Mouse (Mus musculus): ENCODE data around the gene Ddx6. TPM values are rescaled to one million over a fixed set of nuclear protein-coding genes. Genes with fewer than 3 reads are reported as not detected.
"Not testable (repeated sequence)": the region's sequence is repeated elsewhere in the genome, so short reads cannot be mapped to it uniquely, and the experiment has no call there.

Ddx6 gene
- polyA plus RNA-seq, 1 experiment from 2014 or later = 9.8 TPM

DNA sequence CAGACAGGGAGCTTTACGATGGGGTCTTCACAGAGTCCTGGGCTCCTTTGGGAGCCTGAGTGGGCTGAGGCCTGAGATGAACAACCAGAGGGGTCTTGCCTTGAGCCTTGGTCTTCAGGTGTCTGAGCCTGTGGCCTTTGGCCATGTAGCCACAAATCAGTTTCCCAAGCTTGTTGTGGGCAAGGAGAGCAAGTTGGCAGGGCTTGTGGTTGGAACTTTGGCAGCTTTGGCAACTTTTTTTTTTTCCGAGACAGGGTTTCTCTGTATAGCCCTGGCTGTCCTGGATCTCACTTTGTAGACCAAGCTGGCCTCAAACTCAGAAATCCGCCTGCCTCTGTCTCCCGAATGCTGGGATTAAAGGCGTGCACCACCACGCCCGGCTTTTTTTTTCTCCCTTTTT, 28.6 kb upstream of the Ddx6 start:
- H3K9me3 ChIP-seq (ENCODE audit: control insufficient read depth, low read length); H3K4me2 ChIP-seq (ENCODE audit: low read depth, low read length); H3K9ac ChIP-seq (ENCODE audit: low read depth, low read length); ATAC-seq; H3K4me3 ChIP-seq (ENCODE audit: low read length); H3K4me1 ChIP-seq (ENCODE audit: control insufficient read depth, insufficient read depth, low read length); H3K27me3 ChIP-seq (replicated peaks; ENCODE audit: control insufficient read depth, insufficient read depth, low read length); H3K36me3 ChIP-seq (ENCODE audit: control insufficient read depth, insufficient read depth, low read length); H3K27ac ChIP-seq (ENCODE audit: low read length): not testable (repeated sequence)
- WGBS = 87% methylated on average over 7 of the region's 7 CpGs

DNA sequence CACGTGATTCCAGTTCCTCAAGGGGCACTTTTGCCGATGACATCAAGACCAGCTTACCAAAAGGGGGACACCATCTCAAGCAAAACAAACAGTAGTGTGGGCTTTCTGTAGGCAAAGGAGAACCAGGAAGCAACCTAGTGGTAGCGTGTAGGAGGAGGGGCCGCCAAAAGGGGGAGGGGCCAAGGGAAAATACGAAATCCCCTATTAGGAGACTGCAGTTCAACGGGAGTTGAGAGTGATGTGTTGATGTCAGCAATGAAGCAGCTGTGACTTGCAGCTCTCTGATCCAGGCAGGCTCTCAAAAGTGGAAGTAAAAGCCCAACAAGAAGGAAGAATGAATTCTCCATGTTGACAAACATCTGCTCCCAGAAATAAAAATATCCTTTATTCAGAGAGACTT, 25.3 kb upstream of the Ddx6 start:
- H3K36me3 ChIP-seq (ENCODE audit: control insufficient read depth, insufficient read depth, low read length) = no peaks in the 10 kb centered on the region
- peak overlapping the region; percentile 23 for H3K4me2 ChIP-seq (ENCODE audit: low read depth, low read length)
- 0 out of 2 replicates have a peak overlapping the region, but pooled peaks have one; percentile 27 for H3K9ac ChIP-seq (ENCODE audit: low read depth, low read length)
- 0 out of 2 replicates have a peak, but pooled peaks have one; percentile 24 for ATAC-seq
- H3K4me3 ChIP-seq (ENCODE audit: low read length) = peak overlapping the region; percentile 3; the same call in 1 of the 2 replicates
- no peak overlapping the region for H3K27ac ChIP-seq (ENCODE audit: low read length)
- H3K27me3 ChIP-seq (replicated peaks; ENCODE audit: control insufficient read depth, insufficient read depth, low read length) = no peaks in the 10 kb centered on the region
- WGBS = 34% methylated on average over 6 of the region's 6 CpGs
- peaks cover 8% of the 10 kb centered on the region for H3K9me3 ChIP-seq (ENCODE audit: control insufficient read depth, low read length)
- H3K4me1 ChIP-seq (ENCODE audit: control insufficient read depth, insufficient read depth, low read length) = no peaks in the 10 kb centered on the region

DNA sequence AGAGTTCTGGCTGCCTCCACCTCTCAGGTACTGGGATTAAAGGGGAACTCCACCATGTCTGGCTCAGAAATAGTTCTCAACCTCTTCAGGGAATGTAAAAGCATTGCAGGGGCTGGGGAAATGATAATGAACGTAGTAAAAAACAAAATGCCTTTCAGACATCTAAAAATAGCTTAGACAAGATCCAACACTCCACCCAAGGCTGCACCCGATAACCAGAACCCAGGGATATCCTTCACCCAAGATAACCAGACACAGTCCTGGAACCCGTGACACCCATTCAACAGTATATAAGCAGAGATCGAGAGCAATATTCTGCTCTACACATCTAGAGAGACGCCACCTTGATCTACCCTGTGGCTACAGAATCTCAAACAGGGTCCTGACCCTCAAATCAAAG, 24.6 kb upstream of the Ddx6 start:
- Histone ChIP-seq H3K27ac (ENCODE audit: low read length) (no peak overlapping the region), H3K4me1 (ENCODE audit: control insufficient read depth, insufficient read depth, low read length) (no peaks in the 10 kb centered on the region), H3K27me3 (replicated peaks; ENCODE audit: control insufficient read depth, insufficient read depth, low read length) (no peaks in the 10 kb centered on the region), H3K36me3 (ENCODE audit: control insufficient read depth, insufficient read depth, low read length) (no peaks in the 10 kb centered on the region), H3K9ac (ENCODE audit: low read depth, low read length) (no peak overlapping the region), H3K4me3 (ENCODE audit: low read length) (no peak overlapping the region), H3K4me2 (ENCODE audit: low read depth, low read length) (no peak overlapping the region), H3K9me3 (ENCODE audit: control insufficient read depth, low read length) (peaks cover 8% of the 10 kb centered on the region)
- no peak for ATAC-seq
- WGBS = 84% methylated on average over 5 of the region's 5 CpGs

DNA sequence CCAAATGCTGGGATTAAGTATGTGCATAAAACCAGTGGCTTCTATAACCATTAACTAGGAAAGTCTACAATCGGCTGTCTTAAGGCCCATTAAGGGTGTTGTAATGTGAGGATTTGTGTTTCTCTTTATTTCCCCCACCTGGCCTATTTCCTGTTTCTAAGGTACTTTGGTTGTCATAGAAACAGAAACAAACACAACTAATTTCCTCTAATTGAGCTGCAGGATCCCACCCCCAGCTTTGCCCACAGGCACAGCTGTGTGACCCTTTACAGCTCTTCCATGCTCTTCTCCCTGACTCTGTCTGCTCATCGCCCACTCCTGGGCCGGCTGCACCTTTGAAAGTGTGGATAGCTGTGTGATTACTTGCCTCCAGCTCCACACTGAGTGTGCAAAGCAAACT, 23.3 kb upstream of the Ddx6 start:
- peak; percentile 83 for ATAC-seq
- Histone ChIP-seq H3K4me3 (ENCODE audit: low read length) (no peak overlapping the region), H3K27me3 (replicated peaks; ENCODE audit: control insufficient read depth, insufficient read depth, low read length) (no peaks in the 10 kb centered on the region), H3K4me1 (ENCODE audit: control insufficient read depth, insufficient read depth, low read length) (no peaks in the 10 kb centered on the region), H3K9ac (ENCODE audit: low read depth, low read length) (no peak overlapping the region), H3K4me2 (ENCODE audit: low read depth, low read length) (no peak overlapping the region), H3K9me3 (ENCODE audit: control insufficient read depth, low read length) (peaks cover 8% of the 10 kb centered on the region), H3K36me3 (ENCODE audit: control insufficient read depth, insufficient read depth, low read length) (no peaks in the 10 kb centered on the region), H3K27ac (ENCODE audit: low read length) (peak overlapping the region; percentile 7; the same call in 1 of the 2 replicates)
- WGBS = 33% methylated on average over 3 of the region's 3 CpGs

DNA sequence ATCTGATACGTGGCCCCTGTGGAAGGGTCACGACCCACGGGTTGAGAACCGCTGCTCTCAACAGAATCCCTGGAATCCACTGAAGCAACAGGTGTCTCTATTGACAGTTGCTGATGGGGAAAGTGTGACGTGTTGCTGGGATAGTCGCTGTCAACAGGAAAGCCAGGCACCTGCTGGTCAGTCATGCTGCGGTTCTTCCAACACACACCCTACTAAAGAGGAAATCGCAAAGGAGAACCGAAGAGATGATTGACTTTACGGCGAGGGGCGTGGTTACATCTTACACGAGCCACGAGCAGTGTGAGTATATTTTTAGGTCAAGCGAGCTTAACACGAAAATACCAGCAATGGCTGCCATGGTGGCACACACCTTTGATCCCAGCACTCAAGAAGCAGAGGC, 22.3 kb upstream of the Ddx6 start:
- H3K27me3 ChIP-seq (replicated peaks; ENCODE audit: control insufficient read depth, insufficient read depth, low read length) = no peaks in the 10 kb centered on the region
- no peaks in the 10 kb centered on the region for H3K36me3 ChIP-seq (ENCODE audit: control insufficient read depth, insufficient read depth, low read length)
- peaks cover 8% of the 10 kb centered on the region for H3K9me3 ChIP-seq (ENCODE audit: control insufficient read depth, low read length)
- no peaks in the 10 kb centered on the region for H3K4me1 ChIP-seq (ENCODE audit: control insufficient read depth, insufficient read depth, low read length)
- ATAC-seq = no peak
- 73% methylated on average over 16 of the region's 16 CpGs for WGBS
- H3K4me2 ChIP-seq (ENCODE audit: low read depth, low read length) = no peak overlapping the region
- no peak overlapping the region for H3K4me3 ChIP-seq (ENCODE audit: low read length)
- no peak overlapping the region for H3K9ac ChIP-seq (ENCODE audit: low read depth, low read length)
- H3K27ac ChIP-seq (ENCODE audit: low read length) = no peak overlapping the region

DNA sequence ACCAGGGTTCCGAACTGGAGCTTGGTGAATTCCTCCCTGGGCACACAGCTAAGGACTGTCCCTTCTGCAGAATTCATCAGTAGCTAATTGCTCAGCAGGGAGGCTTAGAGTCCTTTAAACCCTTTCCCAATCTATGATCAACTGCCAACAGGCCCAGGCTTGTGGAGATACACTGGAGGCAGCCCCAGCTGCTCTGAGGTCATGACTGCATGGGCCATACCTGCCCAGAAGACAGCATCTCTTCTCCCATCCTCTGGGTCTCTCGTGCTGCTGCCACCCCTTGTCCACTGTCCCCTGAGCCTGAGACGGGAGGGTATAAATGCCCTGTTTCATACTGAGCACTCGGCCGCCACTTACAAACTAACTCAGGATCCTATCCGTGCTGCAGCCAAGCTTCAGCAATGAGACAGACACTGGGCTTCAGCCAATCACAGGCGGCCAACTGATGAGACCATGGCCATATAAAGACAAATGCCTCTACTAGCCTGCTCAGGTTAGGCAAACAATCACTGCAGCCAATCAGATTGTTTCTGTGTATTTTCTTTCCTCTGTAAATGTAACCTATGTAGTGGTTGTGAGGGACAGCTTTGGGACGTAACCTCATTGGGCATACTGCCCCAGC, 17.9 kb upstream of the Ddx6 start:
- no peaks in the 10 kb centered on the region for H3K36me3 ChIP-seq (ENCODE audit: control insufficient read depth, insufficient read depth, low read length)
- H3K27ac ChIP-seq (ENCODE audit: low read length) = no peak overlapping the region
- no peak overlapping the region for H3K4me3 ChIP-seq (ENCODE audit: low read length)
- peaks cover 8% of the 10 kb centered on the region for H3K9me3 ChIP-seq (ENCODE audit: control insufficient read depth, low read length)
- ATAC-seq = no peak
- H3K27me3 ChIP-seq (replicated peaks; ENCODE audit: control insufficient read depth, insufficient read depth, low read length) = no peaks in the 10 kb centered on the region
- H3K4me2 ChIP-seq (ENCODE audit: low read depth, low read length) = no peak overlapping the region
- H3K4me1 ChIP-seq (ENCODE audit: control insufficient read depth, insufficient read depth, low read length) = no peaks in the 10 kb centered on the region
- WGBS = 62% methylated on average over 8 of the region's 8 CpGs
- no peak overlapping the region for H3K9ac ChIP-seq (ENCODE audit: low read depth, low read length)

DNA sequence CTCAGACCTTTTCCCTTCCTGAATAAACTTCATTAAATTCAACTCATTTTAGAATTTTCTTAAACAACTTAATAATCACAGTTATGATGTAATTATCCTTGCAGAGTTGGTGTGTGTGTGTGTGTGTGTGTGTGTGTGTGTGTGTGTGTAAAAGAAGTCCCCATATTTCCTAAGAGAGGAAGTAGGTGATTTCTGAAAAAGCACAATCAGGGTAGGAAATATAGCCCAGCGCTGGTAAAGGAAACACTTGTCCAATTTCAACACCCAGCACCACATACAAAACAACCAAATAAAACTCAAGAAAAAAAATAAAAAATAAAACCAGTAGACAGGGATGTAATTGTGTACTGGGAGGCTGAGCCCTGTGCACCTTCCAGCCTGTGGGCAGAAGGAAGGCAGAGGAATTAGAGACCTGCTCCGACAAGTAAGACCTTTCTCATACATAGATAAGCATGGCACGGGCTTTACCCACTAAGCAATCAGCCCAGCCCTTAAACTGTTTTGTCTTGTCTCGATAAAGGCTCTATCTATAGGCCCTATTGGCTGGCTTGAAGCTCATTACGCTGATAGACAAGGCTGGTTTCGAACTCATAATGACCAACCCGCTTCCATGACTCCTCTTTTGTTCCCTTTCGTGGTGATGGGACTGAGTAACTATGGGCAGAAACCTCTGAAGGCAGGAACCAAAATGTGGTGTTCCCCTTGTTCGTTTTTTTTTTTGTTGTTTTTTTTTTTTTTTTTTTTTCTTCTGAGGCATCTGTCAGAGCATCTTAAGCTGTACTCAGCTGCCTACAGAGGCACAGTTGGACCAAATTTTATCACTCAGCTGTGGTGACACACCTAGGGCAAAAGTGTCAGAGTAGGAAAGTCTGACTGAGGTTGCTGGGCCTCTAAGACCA, 17.2 kb upstream of the Ddx6 start:
- no peak for ATAC-seq
- Histone ChIP-seq H3K36me3 (ENCODE audit: control insufficient read depth, insufficient read depth, low read length) (no peaks in the 10 kb centered on the region), H3K27ac (ENCODE audit: low read length) (no peak overlapping the region), H3K4me3 (ENCODE audit: low read length) (no peak overlapping the region), H3K9ac (ENCODE audit: low read depth, low read length) (no peak overlapping the region), H3K4me1 (ENCODE audit: control insufficient read depth, insufficient read depth, low read length) (no peaks in the 10 kb centered on the region), H3K9me3 (ENCODE audit: control insufficient read depth, low read length) (peaks cover 8% of the 10 kb centered on the region), H3K4me2 (ENCODE audit: low read depth, low read length) (no peak overlapping the region), H3K27me3 (replicated peaks; ENCODE audit: control insufficient read depth, insufficient read depth, low read length) (no peaks in the 10 kb centered on the region)
- WGBS = 77% methylated on average over 9 of the region's 9 CpGs

DNA sequence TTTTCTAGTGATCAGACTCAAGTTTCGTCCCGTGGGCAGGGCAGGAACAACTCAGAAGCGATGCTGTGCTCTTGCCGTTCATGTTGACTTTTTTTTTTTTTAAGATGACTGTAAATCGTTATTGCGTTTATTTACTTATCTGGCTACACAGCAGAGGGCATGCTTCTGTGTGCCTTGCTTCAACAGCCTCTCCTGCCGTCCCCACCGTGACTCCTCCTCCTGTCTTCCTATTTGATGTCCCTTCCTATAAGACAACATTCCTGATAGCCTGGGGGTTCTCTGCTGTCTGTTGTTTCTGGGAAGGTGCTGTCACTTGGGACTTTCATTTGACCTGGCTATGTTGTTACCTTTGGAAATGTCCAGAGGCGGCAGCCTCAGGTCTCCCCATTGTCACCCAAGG, 16.1 kb upstream of the Ddx6 start:
- H3K4me2 ChIP-seq (ENCODE audit: low read depth, low read length) = no peak overlapping the region
- no peak overlapping the region; the same call in 1 of the 2 replicates for H3K27ac ChIP-seq (ENCODE audit: low read length)
- no peak overlapping the region for H3K4me3 ChIP-seq (ENCODE audit: low read length)
- ATAC-seq = no peak
- H3K4me1 ChIP-seq (ENCODE audit: control insufficient read depth, insufficient read depth, low read length) = no peaks in the 10 kb centered on the region
- H3K36me3 ChIP-seq (ENCODE audit: control insufficient read depth, insufficient read depth, low read length) = no peaks in the 10 kb centered on the region
- WGBS = 44% methylated on average over 9 of the region's 9 CpGs
- H3K9me3 ChIP-seq (ENCODE audit: control insufficient read depth, low read length) = peaks cover 8% of the 10 kb centered on the region
- no peaks in the 10 kb centered on the region for H3K27me3 ChIP-seq (replicated peaks; ENCODE audit: control insufficient read depth, insufficient read depth, low read length)
- H3K9ac ChIP-seq (ENCODE audit: low read depth, low read length) = no peak overlapping the region

DNA sequence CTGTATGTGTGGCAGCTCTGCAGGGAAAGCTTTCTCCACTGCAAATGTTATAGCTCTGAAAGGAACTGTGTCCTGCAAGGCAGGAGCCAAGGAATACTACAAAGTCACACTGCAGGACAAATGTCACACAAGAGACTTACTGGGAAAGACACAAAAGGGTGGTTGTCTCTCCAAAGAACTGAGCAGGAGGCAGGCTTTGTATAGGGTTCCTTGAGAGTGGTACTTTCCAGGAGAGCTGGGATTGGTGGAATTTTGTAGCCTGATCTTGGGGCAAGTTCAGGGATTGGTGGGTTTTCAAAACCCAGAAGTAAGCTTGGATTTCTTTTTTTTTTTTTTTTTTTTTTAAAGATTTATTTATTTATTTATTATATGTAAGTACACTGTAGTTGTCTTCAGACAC, 15.6 kb upstream of the Ddx6 start:
- H3K27ac ChIP-seq (ENCODE audit: low read length) = no peak overlapping the region; the same call in 1 of the 2 replicates
- H3K4me3 ChIP-seq (ENCODE audit: low read length) = no peak overlapping the region
- H3K36me3 ChIP-seq (ENCODE audit: control insufficient read depth, insufficient read depth, low read length) = no peaks in the 10 kb centered on the region
- ATAC-seq = no peak
- no peaks in the 10 kb centered on the region for H3K4me1 ChIP-seq (ENCODE audit: control insufficient read depth, insufficient read depth, low read length)
- H3K9me3 ChIP-seq (ENCODE audit: control insufficient read depth, low read length) = peaks cover 3% of the 10 kb centered on the region; the same call in 1 of the 2 replicates
- no peak overlapping the region for H3K4me2 ChIP-seq (ENCODE audit: low read depth, low read length)
- no peaks in the 10 kb centered on the region for H3K27me3 ChIP-seq (replicated peaks; ENCODE audit: control insufficient read depth, insufficient read depth, low read length)
- no peak overlapping the region for H3K9ac ChIP-seq (ENCODE audit: low read depth, low read length)

All from intestine, embryonic 16.5 days (tissue).